Mouse (Mus musculus): Measurements from ENCODE around the gene Yju2. TPM values are rescaled to one million over a fixed set of nuclear protein-coding genes. Genes with fewer than 3 reads are reported as not detected.
A peak's percentile ranks its signal among the peaks of the same experiment; 100 is the strongest.

Gene Yju2
- polyA plus RNA-seq, 1 experiment: 7.2 TPM

DNA sequence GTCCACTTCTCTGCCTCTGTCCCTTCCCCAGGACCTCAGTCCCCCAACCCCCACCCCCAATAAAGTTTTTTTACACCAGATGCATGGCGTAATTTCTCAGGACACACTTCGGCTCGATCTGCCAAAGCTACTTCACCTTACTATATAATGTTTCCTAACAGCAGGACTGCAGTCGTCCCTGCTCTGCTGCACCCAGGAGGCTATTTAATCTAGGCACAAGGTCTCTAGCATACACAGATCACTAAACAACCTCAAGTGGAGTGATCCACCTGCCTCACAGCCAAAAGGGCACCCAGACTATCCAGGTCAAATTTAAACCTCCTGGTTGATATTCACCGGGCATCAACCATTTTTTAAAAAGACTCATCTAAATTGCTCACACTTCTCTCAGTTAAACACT, 13.2 kb upstream of the Yju2 start:
- H3K36me3 ChIP-seq (ENCODE audit: control insufficient read depth, insufficient read depth, low read length): no peaks in the 10 kb centered on the region
- no peak for TF ChIP-seq CTCF (conservative IDR thresholded peaks at IDR 0.05; ENCODE audit: insufficient read depth, insufficient read length, low read depth, low read length)
- no peak for TF ChIP-seq POLR2A (IDR thresholded peaks at IDR 0.05; ENCODE audit: low read depth, low read length)
- H3K27me3 ChIP-seq (replicated peaks; ENCODE audit: control insufficient read depth, insufficient read depth, low read length): no peaks in the 10 kb centered on the region
- 13% methylated on average over 5 of the region's 5 CpGs for WGBS
- DNase-seq: no peak
- peak overlapping the region; percentile 91; the same call in 1 of the 2 replicates for H3K27ac ChIP-seq (ENCODE audit: insufficient read depth, low read depth, low read length)
- H3K4me1 ChIP-seq (ENCODE audit: control insufficient read depth, insufficient read depth, low read length): no peaks in the 10 kb centered on the region; the same call in 1 of the 2 replicates
- H3K4me3 ChIP-seq (ENCODE audit: insufficient read depth, low read depth, low read length): peak overlapping the region; percentile 60

GRCm38 (mm10) chr17:55948647-55949046, 10.3 kb upstream of the Yju2 start:
- Histone ChIP-seq H3K27ac (ENCODE audit: insufficient read depth, low read depth, low read length) (no peak overlapping the region), H3K4me3 (ENCODE audit: insufficient read depth, low read depth, low read length) (no peak overlapping the region), H3K4me1 (ENCODE audit: control insufficient read depth, insufficient read depth, low read length) (no peaks in the 10 kb centered on the region; the same call in 1 of the 2 replicates), H3K27me3 (replicated peaks; ENCODE audit: control insufficient read depth, insufficient read depth, low read length) (no peaks in the 10 kb centered on the region), H3K36me3 (ENCODE audit: control insufficient read depth, insufficient read depth, low read length) (no peaks in the 10 kb centered on the region)
- WGBS: 85% methylated on average over 4 of the region's 4 CpGs
- TF ChIP-seq CTCF (conservative IDR thresholded peaks at IDR 0.05; ENCODE audit: insufficient read depth, insufficient read length, low read depth, low read length): no peak
- no peak for DNase-seq

- Histone ChIP-seq H3K27me3 (replicated peaks; ENCODE audit: control insufficient read depth, insufficient read depth, low read length) (no peaks in the 10 kb centered on the region), H3K36me3 (ENCODE audit: control insufficient read depth, insufficient read depth, low read length) (no peaks in the 10 kb centered on the region), H3K4me3 (ENCODE audit: insufficient read depth, low read depth, low read length) (no peak within 1 kb of the TSS), H3K4me1 (ENCODE audit: control insufficient read depth, insufficient read depth, low read length) (no peaks in the 10 kb centered on the region; the same call in 1 of the 2 replicates), H3K27ac (ENCODE audit: insufficient read depth, low read depth, low read length) (no peak within 1 kb of the TSS)
- 86% methylated on average over 2 of the region's 2 CpGs for WGBS
- DNase-seq: no peak
- TF ChIP-seq POLR2A (IDR thresholded peaks at IDR 0.05; ENCODE audit: low read depth, low read length) (no peak), CTCF (conservative IDR thresholded peaks at IDR 0.05; ENCODE audit: insufficient read depth, insufficient read length, low read depth, low read length) (no peak)
Measured at GRCm38 (mm10) chr17:55949400-55949799, 9.5 kb upstream of the Yju2 start, which contains the start of gene Zfp119b. Gene Zfp119b, minus strand, starts transcription at chr17:55949500.

DNA sequence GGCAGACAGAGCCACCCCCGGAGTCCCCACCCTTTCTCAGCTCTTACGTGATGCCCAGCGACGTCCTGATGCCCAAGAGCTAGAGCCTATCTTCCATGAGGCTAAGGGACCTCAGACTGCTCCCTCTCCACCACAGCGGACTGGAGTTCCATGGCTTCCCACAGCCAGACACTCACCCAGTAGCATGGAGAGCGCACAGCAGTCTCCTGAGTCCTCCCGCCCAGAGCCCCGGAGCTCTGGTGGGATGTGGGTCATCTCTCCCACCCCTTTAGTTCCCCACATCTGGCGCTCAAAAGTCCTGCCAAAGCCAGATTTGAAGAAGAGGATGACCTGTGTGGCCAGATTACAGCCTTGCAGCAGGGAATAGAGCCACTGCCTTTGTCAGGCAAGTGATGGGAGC, 8.3 kb upstream of the Yju2 start:
- no peak for DNase-seq
- no peak overlapping the region for H3K4me3 ChIP-seq (ENCODE audit: insufficient read depth, low read depth, low read length)
- no peak overlapping the region for H3K27ac ChIP-seq (ENCODE audit: insufficient read depth, low read depth, low read length)
- WGBS: 78% methylated on average over 9 of the region's 9 CpGs
- TF ChIP-seq POLR2A (IDR thresholded peaks at IDR 0.05; ENCODE audit: low read depth, low read length) (no peak), CTCF (conservative IDR thresholded peaks at IDR 0.05; ENCODE audit: insufficient read depth, insufficient read length, low read depth, low read length) (no peak)
- no peaks in the 10 kb centered on the region for H3K27me3 ChIP-seq (replicated peaks; ENCODE audit: control insufficient read depth, insufficient read depth, low read length)
- H3K36me3 ChIP-seq (ENCODE audit: control insufficient read depth, insufficient read depth, low read length): no peaks in the 10 kb centered on the region
- no peaks in the 10 kb centered on the region; the same call in 1 of the 2 replicates for H3K4me1 ChIP-seq (ENCODE audit: control insufficient read depth, insufficient read depth, low read length)

- no peak overlapping the region for H3K4me3 ChIP-seq (ENCODE audit: insufficient read depth, low read depth, low read length)
- no peaks in the 10 kb centered on the region for H3K27me3 ChIP-seq (replicated peaks; ENCODE audit: control insufficient read depth, insufficient read depth, low read length)
Measured at GRCm38 (mm10) chr17:55952041-55952440, 6.9 kb upstream of the Yju2 start.

GRCm38 (mm10) chr17:55952447-55953027, 6.4 kb upstream of the Yju2 start, which contains the start of gene Ebi3:
Gene Ebi3, plus strand, starts transcription at chr17:55952640.
- H3K27me3 ChIP-seq (replicated peaks; ENCODE audit: control insufficient read depth, insufficient read depth, low read length): no peaks in the 10 kb centered on the region
- DNase-seq: no peak
- WGBS: 71% methylated on average over 6 of the region's 6 CpGs
- no peaks in the 10 kb centered on the region for H3K36me3 ChIP-seq (ENCODE audit: control insufficient read depth, insufficient read depth, low read length)
- H3K4me3 ChIP-seq (ENCODE audit: insufficient read depth, low read depth, low read length): no peak within 1 kb of the TSS
- TF ChIP-seq CTCF (conservative IDR thresholded peaks at IDR 0.05; ENCODE audit: insufficient read depth, insufficient read length, low read depth, low read length): no peak
- TF ChIP-seq POLR2A (IDR thresholded peaks at IDR 0.05; ENCODE audit: low read depth, low read length): no peak
- peaks cover 4% of the 10 kb centered on the region; the same call in 1 of the 2 replicates for H3K4me1 ChIP-seq (ENCODE audit: control insufficient read depth, insufficient read depth, low read length)
- H3K27ac ChIP-seq (ENCODE audit: insufficient read depth, low read depth, low read length): no peak within 1 kb of the TSS

More at GRCm38 (mm10) chr17:55952041-55952440, 6.9 kb upstream of the Yju2 start:
- Histone ChIP-seq H3K27ac (ENCODE audit: insufficient read depth, low read depth, low read length) (no peak overlapping the region), H3K4me1 (ENCODE audit: control insufficient read depth, insufficient read depth, low read length) (peaks cover 4% of the 10 kb centered on the region; the same call in 1 of the 2 replicates), H3K36me3 (ENCODE audit: control insufficient read depth, insufficient read depth, low read length) (no peaks in the 10 kb centered on the region)
- DNase-seq: no peak
- TF ChIP-seq POLR2A (IDR thresholded peaks at IDR 0.05; ENCODE audit: low read depth, low read length) (no peak), CTCF (conservative IDR thresholded peaks at IDR 0.05; ENCODE audit: insufficient read depth, insufficient read length, low read depth, low read length) (no peak)

DNA sequence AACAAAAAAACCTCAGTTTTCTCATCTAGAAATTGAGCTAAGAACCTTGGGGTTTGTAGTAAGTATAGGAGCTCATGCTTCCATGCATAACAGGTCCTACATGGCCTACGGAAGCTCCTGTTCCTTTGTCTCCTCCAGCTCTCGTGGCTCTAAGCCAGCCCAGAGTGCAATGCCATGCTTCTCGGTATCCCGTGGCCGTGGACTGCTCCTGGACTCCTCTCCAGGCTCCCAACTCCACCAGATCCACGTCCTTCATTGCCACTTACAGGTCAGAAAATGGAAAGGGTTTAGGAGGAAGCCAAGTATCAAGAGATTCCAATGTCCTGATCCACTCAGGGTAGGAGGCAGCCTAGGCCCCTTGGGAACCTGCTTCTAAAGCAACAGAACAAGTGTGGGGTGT, 5.1 kb upstream of the Yju2 start:
- no peak for TF ChIP-seq CTCF (conservative IDR thresholded peaks at IDR 0.05; ENCODE audit: insufficient read depth, insufficient read length, low read depth, low read length)
- no peak for TF ChIP-seq POLR2A (IDR thresholded peaks at IDR 0.05; ENCODE audit: low read depth, low read length)
- H3K4me1 ChIP-seq (ENCODE audit: control insufficient read depth, insufficient read depth, low read length): peaks cover 7% of the 10 kb centered on the region; the same call in 1 of the 2 replicates
- no peak for DNase-seq

More for the DNA sequence above, 5.1 kb upstream of the Yju2 start:
- H3K27me3 ChIP-seq (replicated peaks; ENCODE audit: control insufficient read depth, insufficient read depth, low read length): no peaks in the 10 kb centered on the region
- no peak overlapping the region for H3K4me3 ChIP-seq (ENCODE audit: insufficient read depth, low read depth, low read length)
- no peaks in the 10 kb centered on the region for H3K36me3 ChIP-seq (ENCODE audit: control insufficient read depth, insufficient read depth, low read length)
- WGBS: 80% methylated on average over 6 of the region's 6 CpGs
- no peak overlapping the region for H3K27ac ChIP-seq (ENCODE audit: insufficient read depth, low read depth, low read length)
